Mouse (Mus musculus) embryonic facial prominence, embryonic 12.5 days (tissue): ENCODE results near the gene Mef2d. TPM values are rescaled to one million over a fixed set of nuclear protein-coding genes. Genes with fewer than 3 reads are reported as not detected.
A peak's percentile ranks its signal among the peaks of the same experiment; 100 is the strongest.

ENCODE experiments used
- ATAC-seq: fragments of 200-750 bp; cut with Nextera tagmentation; 2 replicates; pipeline ENCODE4 v1.8.0; 2017; ENCODE audit not compliant: insufficient number of reproducible peaks, insufficient read depth, low FRiP score, low TSS enrichment
- H3K27ac ChIP-seq: fragments of 300-500 bp; sonication (generic); 2 replicates; pipeline ENCODE4 v1.5.1; 2016; ENCODE audit warnings: mild to moderate bottlenecking
- H3K27me3 ChIP-seq: fragments of 300-500 bp; sonication (generic); 2 replicates; pipeline ENCODE4 v1.6.1; 2016; ENCODE audit warnings: mild to moderate bottlenecking, moderate library complexity
- H3K36me3 ChIP-seq: fragments of 300-500 bp; sonication (generic); 2 replicates; pipeline ENCODE4 v1.6.1; 2016; ENCODE audit warnings: mild to moderate bottlenecking
- H3K4me1 ChIP-seq: fragments of 300-500 bp; sonication (generic); 2 replicates; pipeline ENCODE4 v1.6.1; 2016
- H3K4me2 ChIP-seq: fragments of 300-500 bp; sonication (generic); replicated peaks from 2 replicates; pipeline ENCODE4 v1.6.1; 2016; ENCODE audit warnings: mild to moderate bottlenecking, moderate library complexity
- H3K4me3 ChIP-seq: fragments of 300-500 bp; sonication (generic); 2 replicates; pipeline ENCODE4 v1.5.1; 2016; ENCODE audit warnings: mild to moderate bottlenecking
- H3K9ac ChIP-seq: fragments of 300-500 bp; sonication (generic); 2 replicates; pipeline ENCODE4 v1.6.1; 2016; ENCODE audit warnings: mild to moderate bottlenecking, moderate library complexity
- H3K9me3 ChIP-seq: fragments of 300-500 bp; sonication (generic); 2 replicates; pipeline ENCODE4 v1.6.1; 2016; ENCODE audit warnings: mild to moderate bottlenecking, moderate library complexity
- WGBS: fragments of 180-500 bp; shearing (Covaris S2); methylation state at CpG from one replicate; pipeline ENCODE4 v1.1.7; 2016; 5-methylcytosine and 5-hydroxymethylcytosine counted together
- polyA plus RNA-seq: library from polyadenylated mRNA; unstranded; fragments of >200 nt; fragmentation: Nextera tagmentation; extraction: Ambion mirVana; gene quantifications from 2 replicates; pipeline ENCODE4 v1.2.1, GENCODE M21; 2016

The Mef2d gene
- polyA plus RNA-seq, 1 experiment from 2014 or later = 17.7 TPM

DNA sequence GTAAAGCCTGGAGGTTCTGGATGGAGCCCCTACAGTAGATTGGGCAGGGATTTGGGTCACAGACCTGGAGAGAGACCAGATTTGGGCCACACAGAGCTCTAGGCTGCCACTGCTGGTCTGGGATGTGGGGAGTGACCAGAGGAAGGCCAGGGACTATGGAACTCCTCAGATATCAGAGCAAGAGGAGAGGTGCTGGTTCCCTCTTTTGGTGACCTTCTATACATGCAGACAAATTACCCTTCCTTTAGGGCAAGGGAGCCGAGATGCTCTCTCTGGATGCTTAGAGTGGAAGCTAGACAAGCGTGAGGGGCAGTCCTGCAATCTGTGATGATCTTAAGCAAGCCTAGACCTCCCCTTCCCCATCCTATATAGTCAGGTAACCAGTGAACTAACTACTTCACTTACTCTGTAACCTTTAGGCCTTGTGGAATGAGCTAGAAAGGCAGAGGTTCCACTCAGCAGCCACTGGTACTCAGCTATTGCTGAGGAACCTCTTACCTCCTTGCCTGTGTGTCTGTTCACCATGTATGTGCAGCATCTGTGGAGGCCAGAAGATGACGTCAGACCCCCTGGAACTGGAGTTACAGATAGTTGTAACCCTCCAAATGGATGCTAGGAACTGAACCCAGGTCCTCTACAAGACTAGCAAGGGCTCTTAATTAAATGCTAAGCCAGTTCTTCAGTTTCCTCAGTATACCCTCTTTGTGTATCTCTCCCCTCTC, 11.3 kb downstream of the Mef2d start:
- WGBS = 77% methylated on average over 3 of the region's 3 CpGs
- H3K27ac ChIP-seq = no peak overlapping the region
- no peaks in the 10 kb centered on the region for H3K27me3 ChIP-seq
- peaks cover 18% of the 10 kb centered on the region for H3K36me3 ChIP-seq
- no peak overlapping the region for H3K4me2 ChIP-seq
- H3K9me3 ChIP-seq = no peaks in the 10 kb centered on the region
- no peak overlapping the region for H3K4me3 ChIP-seq
- H3K4me1 ChIP-seq = peaks cover 41% of the 10 kb centered on the region
- ATAC-seq = no peak
- no peak overlapping the region for H3K9ac ChIP-seq

DNA sequence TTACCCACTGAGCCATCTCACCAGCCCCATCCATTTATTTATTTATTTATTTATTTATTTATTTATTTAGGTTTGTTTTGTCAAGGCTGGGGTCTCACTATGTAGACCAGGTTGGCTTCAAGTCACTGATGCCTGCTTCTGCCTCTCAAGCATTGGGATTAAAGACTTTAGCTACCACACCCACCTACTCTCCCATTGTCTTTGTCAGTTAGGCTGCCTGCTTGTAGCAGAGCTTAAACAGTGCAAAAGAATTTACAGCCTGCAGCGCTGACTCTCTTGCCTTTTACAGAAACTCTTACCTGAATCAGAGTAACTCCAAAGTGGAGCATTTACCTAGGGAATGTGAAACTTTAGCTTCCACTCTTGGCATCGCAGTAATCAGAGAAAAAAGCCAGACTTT, 12.1 kb downstream of the Mef2d start:
- no peak overlapping the region for H3K9ac ChIP-seq
- peaks cover 26% of the 10 kb centered on the region for H3K36me3 ChIP-seq
- no peak overlapping the region for H3K4me2 ChIP-seq
- ATAC-seq = no peak
- no peak overlapping the region for H3K4me3 ChIP-seq
- H3K4me1 ChIP-seq = peaks cover 35% of the 10 kb centered on the region
- WGBS = 74% methylated on average over 2 of the region's 2 CpGs
- no peaks in the 10 kb centered on the region for H3K9me3 ChIP-seq
- no peaks in the 10 kb centered on the region for H3K27me3 ChIP-seq
- H3K27ac ChIP-seq = no peak overlapping the region

DNA sequence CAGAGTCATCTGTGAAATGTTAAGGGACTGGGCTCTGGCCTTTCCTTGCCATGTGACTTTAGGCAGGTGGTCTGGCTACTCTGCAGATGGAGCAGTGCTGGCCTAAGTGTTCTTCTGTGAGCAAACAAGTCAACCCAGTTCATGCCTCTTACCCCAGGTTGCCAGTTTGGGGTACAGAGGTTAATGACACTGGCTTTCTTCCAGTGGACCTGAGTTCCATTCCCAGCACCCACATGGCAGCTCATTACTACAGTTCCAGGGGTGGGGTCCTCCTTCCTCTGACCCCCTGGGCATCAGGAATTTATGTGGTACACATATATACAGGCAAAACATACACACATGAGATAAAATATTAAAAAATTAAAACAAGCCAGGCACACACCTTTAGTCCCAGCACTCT, 14.6 kb downstream of the Mef2d start:
- H3K36me3 ChIP-seq = peaks cover 51% of the 10 kb centered on the region
- H3K27me3 ChIP-seq = no peaks in the 10 kb centered on the region
- peaks cover 9% of the 10 kb centered on the region for H3K4me1 ChIP-seq
- H3K9me3 ChIP-seq = no peaks in the 10 kb centered on the region
- no peak overlapping the region for H3K9ac ChIP-seq
- H3K4me3 ChIP-seq = no peak overlapping the region
- H3K4me2 ChIP-seq = no peak overlapping the region
- no peak overlapping the region for H3K27ac ChIP-seq
- ATAC-seq = no peak

DNA sequence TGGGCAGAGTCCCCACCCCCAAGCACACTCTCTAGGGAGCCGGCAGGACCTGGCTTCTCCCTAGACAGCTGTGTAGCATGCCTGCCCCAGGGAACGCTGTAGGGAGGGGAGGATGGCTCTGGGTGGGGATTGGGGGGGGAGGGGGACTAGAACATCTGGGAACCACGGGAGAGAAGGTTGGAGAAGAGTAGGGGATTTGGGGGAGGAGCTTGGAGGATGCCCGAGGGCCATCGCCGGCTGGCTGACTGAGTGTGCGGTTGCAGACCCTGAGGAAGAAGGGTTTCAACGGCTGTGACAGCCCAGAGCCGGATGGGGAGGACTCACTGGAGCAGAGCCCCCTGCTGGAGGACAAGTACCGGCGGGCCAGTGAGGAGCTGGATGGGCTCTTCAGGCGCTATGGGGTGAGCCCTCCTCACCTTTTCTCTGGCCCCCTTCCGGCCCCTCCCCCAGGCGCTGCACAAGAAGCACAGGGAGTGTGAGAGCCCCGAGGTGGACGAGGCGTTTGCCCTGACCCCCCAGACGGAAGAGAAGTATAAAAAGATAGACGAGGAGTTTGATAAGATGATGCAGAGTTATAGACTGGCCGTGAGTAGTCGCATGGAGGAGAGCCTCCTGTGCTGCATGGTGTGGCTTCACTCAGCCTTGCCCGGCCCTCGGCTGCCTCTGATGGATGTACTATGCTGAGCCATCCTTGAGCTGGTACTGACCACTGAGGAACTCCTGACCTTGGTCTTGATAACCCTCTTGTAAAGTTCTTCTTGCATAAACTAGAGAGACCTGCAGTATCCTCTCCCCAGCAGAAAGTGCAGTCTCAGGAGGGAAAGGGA, 15.8 kb downstream of the Mef2d start:
- Histone ChIP-seq H3K27me3 (no peaks in the 10 kb centered on the region), H3K9me3 (no peaks in the 10 kb centered on the region), H3K4me1 (peaks cover 4% of the 10 kb centered on the region), H3K9ac (peak overlapping the region; percentile 30; the same call in 1 of the 2 replicates), H3K36me3 (peaks cover 63% of the 10 kb centered on the region), H3K4me2 (0 out of 2 replicates have a peak overlapping the region, but pooled peaks have one; percentile 11), H3K27ac (0 out of 2 replicates have a peak overlapping the region, but pooled peaks have one; percentile 36), H3K4me3 (no peak overlapping the region; the same call in 1 of the 2 replicates)
- ATAC-seq = peak; percentile 67
- WGBS = 14% methylated on average over 23 of the region's 23 CpGs

DNA sequence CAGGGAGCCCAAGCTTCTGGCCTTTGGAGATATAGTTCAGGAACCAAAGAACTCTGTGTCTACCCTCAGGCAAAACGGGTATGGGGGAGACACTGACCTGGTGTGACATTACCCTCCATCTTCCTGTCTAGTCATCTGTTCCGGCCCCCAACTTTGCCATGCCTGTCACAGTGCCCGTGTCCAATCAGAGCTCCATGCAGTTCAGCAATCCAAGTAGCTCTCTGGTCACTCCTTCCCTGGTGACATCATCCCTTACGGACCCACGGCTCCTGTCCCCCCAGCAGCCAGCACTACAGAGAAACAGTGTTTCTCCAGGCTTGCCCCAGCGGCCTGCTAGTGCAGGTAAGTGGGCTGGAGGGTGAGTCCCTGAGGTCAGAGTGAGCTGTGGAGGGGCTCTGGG, 16.8 kb downstream of the Mef2d start:
- WGBS = 78% methylated on average over 6 of the region's 6 CpGs
- no peak overlapping the region for H3K27ac ChIP-seq
- H3K27me3 ChIP-seq = no peaks in the 10 kb centered on the region
- no peak overlapping the region for H3K4me3 ChIP-seq
- no peak for ATAC-seq
- peaks cover 4% of the 10 kb centered on the region for H3K4me1 ChIP-seq
- no peak overlapping the region for H3K9ac ChIP-seq
- H3K9me3 ChIP-seq = no peaks in the 10 kb centered on the region
- no peak overlapping the region for H3K4me2 ChIP-seq
- peaks cover 71% of the 10 kb centered on the region for H3K36me3 ChIP-seq

DNA sequence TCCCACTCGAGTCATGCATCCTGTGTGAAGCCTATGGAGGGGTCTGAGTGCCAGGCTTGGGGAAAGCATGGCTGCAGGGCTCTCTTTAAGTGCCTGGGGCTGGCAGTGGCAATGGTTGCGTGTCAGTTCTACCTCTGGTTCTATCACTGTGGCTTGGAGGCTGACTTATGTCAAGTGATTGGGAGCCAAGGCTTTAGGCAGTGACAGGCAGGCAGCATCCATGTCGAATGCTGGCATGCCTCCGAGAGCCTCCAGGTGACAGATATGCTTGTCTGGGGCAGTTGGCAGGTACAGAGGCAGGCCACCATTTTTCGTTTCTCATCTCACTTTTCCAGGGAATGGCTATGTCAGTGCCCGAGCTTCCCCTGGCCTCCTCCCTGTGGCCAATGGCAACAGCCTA, 18.7 kb downstream of the Mef2d start:
- peaks cover 87% of the 10 kb centered on the region for H3K36me3 ChIP-seq
- H3K9me3 ChIP-seq = no peaks in the 10 kb centered on the region
- no peak overlapping the region for H3K4me3 ChIP-seq
- H3K9ac ChIP-seq = no peak overlapping the region
- 81% methylated on average over 6 of the region's 6 CpGs for WGBS
- no peaks in the 10 kb centered on the region for H3K27me3 ChIP-seq
- H3K27ac ChIP-seq = no peak overlapping the region
- H3K4me2 ChIP-seq = no peak overlapping the region
- ATAC-seq = no peak
- H3K4me1 ChIP-seq = peaks cover 4% of the 10 kb centered on the region

DNA sequence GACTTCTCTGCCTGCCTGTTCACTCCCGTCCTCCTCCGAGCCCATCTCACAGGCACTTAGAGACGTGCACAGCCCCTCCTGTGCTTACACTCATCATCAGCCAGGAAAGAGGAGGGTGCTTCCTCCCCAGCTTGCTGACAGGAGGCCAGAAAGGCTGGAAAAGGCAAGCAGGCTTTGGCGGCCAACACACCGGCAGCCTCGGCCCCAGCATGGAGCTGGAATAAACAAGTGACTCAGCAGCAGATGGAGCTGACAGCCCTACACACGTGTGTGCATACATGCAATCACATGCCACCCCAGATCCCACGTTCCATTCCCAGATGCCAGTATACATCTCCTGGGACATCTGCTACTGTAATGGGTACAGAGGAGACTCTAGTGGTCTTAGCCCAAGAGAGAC, 20.1 kb downstream of the Mef2d start:
- Histone ChIP-seq H3K27me3 (no peaks in the 10 kb centered on the region), H3K4me1 (peaks cover 4% of the 10 kb centered on the region), H3K4me3 (no peak overlapping the region), H3K36me3 (peaks cover 90% of the 10 kb centered on the region), H3K9ac (no peak overlapping the region), H3K9me3 (no peaks in the 10 kb centered on the region), H3K27ac (no peak overlapping the region), H3K4me2 (no peak overlapping the region)
- no peak for ATAC-seq
- 83% methylated on average over 8 of the region's 8 CpGs for WGBS

DNA sequence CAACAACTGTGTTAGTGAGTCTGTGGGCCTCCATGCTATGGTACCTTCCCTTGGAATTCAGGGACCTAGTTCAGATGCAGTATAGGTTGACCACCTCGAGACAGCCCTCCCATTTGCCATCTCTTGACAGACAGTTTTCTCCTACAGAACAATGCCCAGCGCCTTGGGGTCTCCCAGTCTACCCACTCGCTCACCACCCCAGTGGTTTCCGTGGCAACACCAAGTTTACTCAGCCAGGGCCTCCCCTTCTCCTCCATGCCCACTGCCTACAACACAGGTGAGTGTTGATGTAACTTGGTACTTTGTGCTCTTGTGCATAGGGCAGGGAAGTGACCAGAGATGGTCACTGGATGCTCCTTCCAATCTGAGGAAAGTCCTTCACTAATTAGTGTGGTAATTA, 20.6 kb downstream of the Mef2d start:
- Histone ChIP-seq H3K27me3 (no peaks in the 10 kb centered on the region), H3K9me3 (no peaks in the 10 kb centered on the region), H3K36me3 (peaks cover 95% of the 10 kb centered on the region), H3K4me3 (no peak overlapping the region), H3K4me2 (no peak overlapping the region), H3K9ac (no peak overlapping the region), H3K27ac (no peak overlapping the region), H3K4me1 (peaks cover under 1% of the 10 kb centered on the region; the same call in 1 of the 2 replicates)
- WGBS = 76% methylated on average over 4 of the region's 4 CpGs
- no peak for ATAC-seq

DNA sequence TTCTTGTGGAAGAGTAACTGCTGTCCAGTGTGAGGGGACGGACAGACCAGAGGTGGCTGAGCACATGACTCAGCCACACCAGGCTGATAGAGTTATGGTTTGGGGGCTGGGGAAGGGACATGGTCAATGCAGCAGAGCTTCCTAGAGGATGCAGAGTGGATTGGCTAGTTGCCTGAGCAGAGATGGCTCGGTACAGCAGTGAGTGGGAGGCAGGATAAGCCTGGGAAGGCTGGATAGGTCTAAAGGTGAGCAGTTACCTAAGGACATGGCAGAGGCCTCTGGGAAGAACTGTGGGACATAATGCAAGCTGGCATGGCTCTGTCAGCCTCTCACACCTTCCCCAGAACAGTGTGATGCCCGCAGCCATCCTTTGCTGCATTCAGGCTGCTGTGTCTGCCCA, 21.7 kb downstream of the Mef2d start:
- 76% methylated on average over 3 of the region's 3 CpGs for WGBS
- Histone ChIP-seq H3K4me2 (no peak overlapping the region), H3K4me3 (no peak overlapping the region), H3K9me3 (no peaks in the 10 kb centered on the region), H3K36me3 (peaks cover 96% of the 10 kb centered on the region), H3K27me3 (no peaks in the 10 kb centered on the region), H3K4me1 (no peaks in the 10 kb centered on the region), H3K27ac (no peak overlapping the region), H3K9ac (no peak overlapping the region)
- no peak for ATAC-seq

DNA sequence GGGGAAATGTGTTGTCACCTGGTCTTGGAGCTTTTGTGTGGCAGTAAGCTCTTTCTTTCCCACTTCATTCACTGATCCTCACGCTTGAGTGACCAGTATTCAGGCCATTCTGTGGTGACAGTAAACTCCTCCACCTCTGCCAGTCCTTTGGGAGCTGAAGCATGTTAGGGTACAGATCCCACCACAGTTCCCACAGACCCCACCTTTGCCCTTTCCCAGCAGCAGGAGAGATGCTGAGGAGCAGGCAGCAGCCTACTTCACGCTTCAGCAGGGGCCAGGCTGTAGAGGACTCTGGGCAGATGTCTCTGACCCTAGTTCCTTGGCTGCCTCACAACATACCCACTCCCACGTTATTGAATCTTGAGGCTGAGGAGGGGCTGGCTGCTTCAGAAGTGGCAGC, 22.1 kb downstream of the Mef2d start:
- WGBS = 77% methylated on average over 3 of the region's 3 CpGs

DNA sequence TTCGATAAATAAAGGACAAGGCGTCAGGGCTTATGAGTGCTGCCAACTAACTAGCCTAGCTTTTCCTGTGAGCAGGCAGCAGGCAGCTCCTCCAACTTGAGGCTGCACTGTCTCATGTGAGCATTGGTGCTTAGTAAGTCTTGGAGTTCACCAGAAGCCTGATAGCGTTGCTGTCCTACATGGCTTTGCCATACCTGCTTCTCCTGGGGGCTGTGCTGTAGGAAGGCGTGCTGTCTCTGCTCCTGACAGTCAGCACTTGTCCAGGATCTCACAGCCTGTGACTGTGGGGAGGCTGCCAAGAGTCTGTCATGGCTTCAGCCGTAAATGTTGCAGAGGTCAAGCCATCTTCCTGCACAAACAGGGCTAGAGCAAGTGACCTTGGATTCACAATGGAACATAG, 23.9 kb downstream of the Mef2d start:
- H3K27me3 ChIP-seq = no peaks in the 10 kb centered on the region
- no peak for ATAC-seq
- peaks cover 96% of the 10 kb centered on the region for H3K36me3 ChIP-seq
- H3K4me2 ChIP-seq = no peak overlapping the region
- H3K9me3 ChIP-seq = no peaks in the 10 kb centered on the region
- 89% methylated on average over 5 of the region's 5 CpGs for WGBS
- H3K9ac ChIP-seq = no peak overlapping the region
- H3K4me1 ChIP-seq = no peaks in the 10 kb centered on the region
- H3K27ac ChIP-seq = no peak overlapping the region
- H3K4me3 ChIP-seq = no peak overlapping the region

More for the DNA sequence above, 22.1 kb downstream of the Mef2d start:
- H3K9me3 ChIP-seq = no peaks in the 10 kb centered on the region
- no peaks in the 10 kb centered on the region for H3K27me3 ChIP-seq
- no peak overlapping the region for H3K4me2 ChIP-seq
- no peaks in the 10 kb centered on the region for H3K4me1 ChIP-seq
- H3K27ac ChIP-seq = no peak overlapping the region
- H3K9ac ChIP-seq = no peak overlapping the region
- no peak overlapping the region for H3K4me3 ChIP-seq
- no peak for ATAC-seq
- peaks cover 96% of the 10 kb centered on the region for H3K36me3 ChIP-seq

DNA sequence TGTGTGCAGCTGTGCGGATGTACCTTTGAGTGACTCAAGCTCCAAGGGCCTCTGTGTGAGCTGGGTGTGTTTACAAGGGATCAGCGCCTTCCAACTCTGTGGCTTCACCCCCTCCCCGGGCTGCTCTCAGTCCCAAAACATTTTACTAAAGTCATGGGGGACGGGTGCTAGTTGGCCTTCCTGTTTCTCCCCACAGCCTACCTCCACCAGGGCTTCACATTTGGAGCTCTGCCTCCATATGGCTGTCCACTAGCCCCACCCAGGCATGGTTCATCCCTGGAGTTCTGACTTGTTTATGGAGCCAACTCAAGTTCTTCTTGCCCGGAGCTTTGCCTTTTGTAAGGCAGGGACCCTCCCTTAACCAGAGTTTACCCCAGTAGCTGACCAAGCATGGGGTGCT, 28.2 kb downstream of the Mef2d start:
- Histone ChIP-seq H3K4me3 (no peak overlapping the region), H3K4me2 (no peak overlapping the region), H3K27ac (no peak overlapping the region), H3K27me3 (no peaks in the 10 kb centered on the region), H3K4me1 (no peaks in the 10 kb centered on the region), H3K9me3 (no peaks in the 10 kb centered on the region), H3K9ac (no peak overlapping the region), H3K36me3 (peaks cover 62% of the 10 kb centered on the region)
- no peak for ATAC-seq
- WGBS = 89% methylated on average over 5 of the region's 5 CpGs
